Mouse (Mus musculus): ENCODE measurements around the gene Sgpp2.

Sgpp2 gene

DNA sequence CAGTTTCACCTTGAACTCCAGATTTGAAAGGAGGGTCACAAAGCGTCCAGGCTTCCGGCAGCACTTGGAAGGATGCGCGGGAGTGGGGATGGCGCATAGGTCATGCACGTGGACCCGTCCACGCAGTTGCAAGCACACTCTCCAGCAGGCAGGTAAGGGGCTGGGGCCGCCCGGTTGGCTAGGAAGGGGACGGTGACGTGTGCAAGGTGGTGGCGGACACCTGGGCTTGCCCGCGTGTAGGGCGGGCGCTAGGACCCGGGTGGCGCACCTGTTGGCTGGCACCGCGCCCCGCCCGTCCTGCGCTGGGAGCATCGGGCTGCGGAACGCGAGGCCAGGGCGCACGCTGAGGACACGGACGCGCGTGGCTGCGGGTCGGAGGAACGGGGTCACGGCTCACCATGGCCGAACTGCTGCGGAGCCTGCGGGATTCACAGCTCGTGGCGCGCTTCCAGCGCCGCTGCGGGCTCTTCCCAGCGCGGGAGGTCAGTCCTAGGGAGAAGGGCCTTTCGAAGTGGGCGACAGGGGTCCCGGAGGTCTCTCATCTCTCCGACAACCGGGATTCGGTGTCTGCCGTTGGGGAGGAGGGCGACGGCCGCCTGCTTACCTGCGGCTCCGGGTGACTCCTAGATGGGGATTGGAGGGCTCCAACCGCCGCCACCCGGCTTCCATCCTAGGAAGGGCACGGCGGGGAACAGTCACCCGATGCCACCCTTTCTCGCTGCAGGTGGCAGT is at the start of gene Sgpp2:
Gene Sgpp2 (plus strand): TSS at position 325 of the 732 bp plus-strand sequence.
- peak; percentile 46 for DNase-seq (ENCODE audit: extremely low spot score, low spot score)

DNA sequence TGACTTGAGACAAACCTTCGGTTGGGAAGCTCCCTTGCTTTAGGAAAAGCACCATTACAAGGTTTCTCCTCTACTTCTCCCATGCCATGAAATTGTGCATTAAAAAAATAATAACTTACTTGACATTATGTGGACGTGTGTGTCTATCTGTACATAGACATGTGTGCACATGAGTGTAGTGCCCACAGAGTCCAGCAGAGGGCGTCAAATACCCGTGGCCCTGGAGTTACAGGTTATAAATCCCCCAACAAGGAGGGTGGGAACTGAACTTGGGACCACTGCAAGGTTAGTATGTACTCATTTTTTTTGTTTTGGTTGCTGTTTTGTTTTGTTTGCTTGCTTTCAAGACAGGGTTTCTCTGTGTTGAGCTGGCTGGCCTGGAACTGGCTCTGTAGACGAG is 42.6 kb upstream of the Sgpp2 start:
- no peak for DNase-seq (ENCODE audit: extremely low spot score, low spot score)

DNA sequence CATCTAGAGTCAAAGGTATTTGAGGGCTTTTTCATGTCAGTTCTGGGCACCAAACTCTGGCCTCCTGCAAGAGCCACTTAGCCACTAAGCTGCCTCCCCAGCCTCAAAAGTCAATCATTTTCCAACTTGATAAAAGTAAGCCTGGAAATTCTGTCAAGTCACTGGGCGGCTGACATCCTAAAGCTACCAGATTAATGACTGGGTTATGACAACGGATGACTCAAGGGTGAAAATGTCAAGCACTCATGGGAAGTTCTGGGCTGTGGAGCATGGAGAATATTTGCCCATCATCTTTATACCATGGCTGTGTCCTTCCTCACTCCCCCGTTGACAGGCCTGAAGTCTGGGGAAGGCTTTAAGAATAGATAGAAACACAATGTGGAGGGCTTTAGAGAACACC is 37.2 kb upstream of the Sgpp2 start:
- DNase-seq (ENCODE audit: extremely low spot score, low spot score): no peak

DNA sequence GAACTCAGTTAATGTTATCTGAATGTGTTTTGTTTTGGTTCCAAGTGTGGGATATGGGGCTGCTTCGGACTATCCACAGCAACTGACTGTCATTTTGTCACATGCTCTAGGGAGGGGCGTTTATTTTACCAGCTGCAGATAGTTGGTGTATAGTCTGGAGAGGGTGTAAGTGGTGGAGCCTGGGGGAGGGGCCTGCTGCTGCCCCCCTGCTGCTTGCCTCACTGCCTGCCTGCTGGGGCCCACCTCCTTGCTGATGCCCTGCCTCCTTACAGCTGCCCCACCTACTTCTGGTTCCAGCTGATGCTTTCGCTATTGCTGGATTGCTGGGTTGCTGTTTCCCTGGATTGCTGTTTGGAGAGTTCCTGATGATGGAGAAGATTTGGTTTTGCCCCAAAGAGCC is 31.0 kb upstream of the Sgpp2 start:
- no peak for DNase-seq (ENCODE audit: extremely low spot score, low spot score)

DNA sequence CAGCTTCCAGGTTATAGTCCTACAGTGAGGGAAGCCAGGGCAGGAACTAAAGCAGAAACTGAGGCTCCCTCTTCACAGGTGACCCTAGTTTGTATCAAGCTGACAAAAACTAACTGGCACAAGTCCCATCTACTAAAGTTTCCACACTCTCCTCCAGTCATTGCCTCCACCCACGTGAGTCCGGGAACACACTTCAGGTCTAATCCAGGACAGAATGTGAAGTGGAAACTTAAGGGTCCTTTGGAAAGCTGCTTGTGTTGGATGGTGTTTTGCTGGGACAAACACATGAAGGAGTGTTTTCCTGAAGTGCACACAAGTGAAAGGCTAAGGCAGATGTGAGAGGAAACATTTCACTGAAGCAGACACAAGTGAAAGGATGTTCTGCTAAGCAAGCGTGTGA is 17.7 kb upstream of the Sgpp2 start:
- no peak for DNase-seq (ENCODE audit: extremely low spot score, low spot score)

DNA sequence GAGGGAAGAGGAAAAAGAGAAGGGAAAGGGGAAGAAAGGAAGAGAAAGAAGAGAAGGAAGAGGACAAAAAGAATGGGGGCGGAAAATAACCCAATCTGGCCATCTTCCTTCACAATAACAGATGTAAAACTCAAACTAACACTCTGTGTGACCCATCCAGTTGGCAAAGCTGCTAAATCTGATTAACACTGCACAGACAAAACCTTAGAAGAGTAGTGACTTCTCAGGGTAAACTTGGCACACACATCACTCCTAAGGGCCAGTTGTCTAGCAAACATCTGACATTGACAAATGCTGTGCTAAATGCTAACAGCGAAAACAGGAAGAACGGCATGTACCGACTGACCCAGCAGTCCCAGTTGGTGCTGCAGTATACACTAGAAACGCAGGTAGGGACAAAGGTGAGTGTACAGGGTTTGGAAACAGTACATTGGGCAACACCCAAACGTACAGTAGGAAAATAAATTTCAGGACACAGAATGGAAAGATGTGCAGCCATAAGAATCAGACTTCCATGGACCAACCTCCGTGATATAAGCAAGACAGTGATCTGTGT is 10.4 kb upstream of the Sgpp2 start:
- DNase-seq (ENCODE audit: extremely low spot score, low spot score): no peak

DNA sequence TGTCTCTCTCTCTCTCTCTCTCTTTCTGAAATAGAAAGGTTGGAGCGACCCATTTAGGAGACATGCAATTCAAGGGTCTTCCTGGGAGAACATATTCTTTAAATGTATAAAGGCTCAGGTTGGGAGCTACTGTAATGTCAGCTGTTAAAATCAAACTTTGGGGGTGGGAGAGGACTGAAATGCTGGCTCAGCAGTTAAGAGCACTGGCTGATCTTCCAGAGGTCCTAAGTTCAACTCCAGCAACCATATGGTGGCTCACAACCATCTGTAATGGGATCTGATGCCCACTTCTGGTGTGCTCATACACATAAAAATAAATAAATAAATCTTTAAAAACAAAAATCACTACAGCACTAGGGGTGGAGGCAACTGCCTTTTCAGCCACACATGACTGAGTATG is 1.5 kb upstream of the Sgpp2 start:
- no peak for DNase-seq (ENCODE audit: extremely low spot score, low spot score)

DNA sequence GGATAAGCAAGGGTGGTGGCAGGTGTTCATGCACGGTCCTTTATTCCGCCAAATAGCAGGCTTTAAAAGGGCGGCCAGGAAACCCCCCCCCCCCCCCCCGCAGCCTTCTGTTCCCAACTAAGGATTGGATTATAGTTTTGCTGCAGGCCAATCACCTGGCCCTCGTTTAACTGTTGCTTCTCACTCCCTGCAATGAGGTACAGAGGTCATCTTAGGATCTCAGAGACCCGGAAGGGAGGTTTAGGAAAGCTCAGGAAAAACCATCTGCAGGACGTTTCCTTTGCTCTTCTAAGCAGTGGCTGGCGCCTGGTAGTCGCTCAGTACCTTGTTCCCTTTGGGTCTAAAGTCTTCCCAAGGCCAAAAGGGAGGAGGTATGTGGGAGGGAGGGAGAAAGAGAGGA is 865 bp upstream of the Sgpp2 start:
- DNase-seq (ENCODE audit: extremely low spot score, low spot score): no peak

DNA sequence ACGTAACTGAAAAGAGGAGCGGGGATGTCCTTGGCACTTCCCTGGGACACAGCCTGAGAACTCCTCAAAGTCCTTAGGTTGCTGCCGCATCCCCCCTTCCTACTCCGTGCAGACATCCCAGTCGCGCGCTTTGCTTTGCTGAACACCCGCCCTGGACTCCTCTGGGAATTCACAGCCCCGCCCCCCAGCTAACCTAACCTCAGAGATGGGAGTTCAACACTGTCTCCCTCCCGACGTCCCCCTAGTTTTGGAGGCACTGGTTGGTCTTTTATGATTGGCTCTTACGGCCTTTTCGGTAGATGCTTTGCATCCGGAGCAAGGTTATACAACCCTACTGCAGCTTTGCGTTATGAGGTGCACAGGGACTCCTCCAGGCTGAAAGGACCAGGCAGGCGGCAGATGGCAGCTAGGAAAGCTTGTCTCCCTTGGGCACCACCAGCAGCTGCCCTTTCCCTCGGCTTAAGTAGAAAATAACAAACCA is 756 bp downstream of the Sgpp2 start:
- DNase-seq (ENCODE audit: extremely low spot score, low spot score): peak; percentile 60

DNA sequence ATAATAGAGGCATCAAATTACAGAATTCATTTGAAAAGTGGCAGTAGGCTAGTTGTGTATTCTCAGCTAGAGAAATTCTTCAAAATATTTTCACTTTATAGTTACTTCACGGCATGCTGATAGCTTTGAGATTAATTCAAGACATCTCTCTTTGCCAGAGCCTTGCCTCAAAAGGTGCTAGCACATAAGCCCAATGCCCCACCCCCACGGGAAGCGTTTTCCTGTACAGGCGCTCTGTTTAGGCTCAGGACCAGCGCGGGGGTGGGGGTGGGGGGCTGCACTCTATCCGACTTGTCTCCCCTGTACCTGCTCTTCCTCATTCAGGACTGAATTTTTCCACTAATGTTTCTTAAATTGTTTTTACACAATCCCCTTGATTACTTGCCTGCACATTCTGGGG is 1.3 kb downstream of the Sgpp2 start:
- peak; percentile 19 for DNase-seq (ENCODE audit: extremely low spot score, low spot score)

DNA sequence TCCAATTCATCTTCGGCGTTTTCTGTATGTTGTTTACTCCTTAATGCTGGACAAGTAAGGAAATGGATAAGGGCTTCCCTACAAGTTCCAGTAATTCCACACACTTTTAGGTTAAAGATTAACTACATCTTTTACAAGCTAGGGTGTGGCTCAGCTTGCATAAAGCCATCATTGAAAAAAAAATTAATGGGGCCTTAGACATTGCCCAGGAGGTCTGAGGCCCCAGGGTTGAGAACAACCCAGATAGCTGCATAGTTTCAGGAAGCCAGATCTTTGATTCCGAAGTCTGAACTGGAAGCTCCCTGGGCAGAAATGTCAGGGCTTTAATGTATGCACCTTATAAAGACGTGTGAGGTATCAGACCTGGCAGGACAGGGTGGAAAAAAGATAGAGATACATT is 2.8 kb downstream of the Sgpp2 start:
- no peak for DNase-seq (ENCODE audit: extremely low spot score, low spot score)

DNA sequence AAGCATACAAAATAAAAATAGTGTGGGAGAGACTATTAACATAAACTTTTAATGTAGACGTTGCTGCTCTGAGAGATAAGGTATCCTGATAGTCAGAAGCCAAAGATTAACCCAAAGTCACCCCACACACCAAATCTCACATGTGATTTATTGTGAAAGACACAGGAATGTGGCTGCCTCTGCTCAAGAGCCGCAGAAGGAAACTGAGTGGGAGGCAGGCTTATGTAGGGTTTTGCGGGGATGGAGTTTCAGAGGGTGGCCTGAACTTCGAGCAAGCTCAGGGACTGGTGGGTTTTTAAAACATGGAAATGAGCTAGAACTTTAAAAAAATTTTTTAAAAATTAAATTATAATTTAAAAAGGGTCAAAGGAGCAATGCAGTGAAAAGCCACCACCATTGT is 3.8 kb downstream of the Sgpp2 start:
- DNase-seq (ENCODE audit: extremely low spot score, low spot score): no peak

DNA sequence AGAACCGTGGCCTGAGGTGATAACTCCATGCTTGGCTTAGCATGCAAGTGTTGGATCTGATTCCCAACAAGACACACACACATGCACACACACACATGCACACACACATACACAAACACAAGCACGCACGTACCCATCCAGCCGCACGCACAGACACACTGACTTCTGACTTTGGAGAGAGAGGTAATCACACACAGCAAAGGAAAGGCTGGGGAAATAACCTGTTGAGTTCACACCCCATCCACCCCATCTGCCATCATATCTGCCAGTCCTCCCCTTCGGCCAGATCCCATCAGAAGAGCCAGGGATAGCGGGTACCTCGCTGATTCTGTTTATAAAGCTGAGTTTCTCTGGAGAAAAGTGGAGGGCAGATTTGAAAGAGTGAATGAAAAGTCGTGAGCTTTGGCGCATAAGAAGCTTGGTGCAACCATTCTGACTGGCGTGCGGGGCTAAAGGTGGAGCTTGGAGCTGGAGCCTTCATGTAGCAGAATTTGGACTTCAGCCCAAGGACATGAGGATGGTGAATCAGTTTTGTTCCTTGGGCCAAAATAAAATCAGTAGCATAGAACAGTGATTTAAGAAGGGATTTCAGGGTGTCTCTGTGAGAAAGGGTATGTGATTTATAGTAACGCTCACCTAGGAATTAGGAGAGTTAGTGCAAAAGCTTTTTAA is 8.1 kb downstream of the Sgpp2 start:
- no peak for DNase-seq (ENCODE audit: extremely low spot score, low spot score)

DNA sequence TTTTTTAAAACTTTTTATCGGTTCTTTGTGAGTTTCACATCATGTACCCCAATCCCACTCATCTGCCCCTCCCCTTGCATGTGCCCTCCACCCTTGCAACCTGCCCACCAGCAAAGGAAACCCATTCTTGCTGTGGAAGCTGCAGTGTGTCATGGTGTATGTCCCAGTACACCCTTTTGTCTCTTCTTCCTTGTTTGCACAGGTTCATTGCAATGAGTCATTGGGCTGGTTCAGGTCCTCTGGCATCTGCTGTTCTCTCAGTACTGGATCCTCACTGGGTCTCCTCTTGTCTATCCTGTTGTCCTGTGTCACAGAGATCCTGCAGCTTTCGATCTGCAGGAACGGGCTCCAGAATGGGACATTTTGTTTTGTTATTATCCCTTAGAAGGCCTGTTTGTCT is 10.1 kb downstream of the Sgpp2 start:
- DNase-seq (ENCODE audit: extremely low spot score, low spot score): no peak

DNA sequence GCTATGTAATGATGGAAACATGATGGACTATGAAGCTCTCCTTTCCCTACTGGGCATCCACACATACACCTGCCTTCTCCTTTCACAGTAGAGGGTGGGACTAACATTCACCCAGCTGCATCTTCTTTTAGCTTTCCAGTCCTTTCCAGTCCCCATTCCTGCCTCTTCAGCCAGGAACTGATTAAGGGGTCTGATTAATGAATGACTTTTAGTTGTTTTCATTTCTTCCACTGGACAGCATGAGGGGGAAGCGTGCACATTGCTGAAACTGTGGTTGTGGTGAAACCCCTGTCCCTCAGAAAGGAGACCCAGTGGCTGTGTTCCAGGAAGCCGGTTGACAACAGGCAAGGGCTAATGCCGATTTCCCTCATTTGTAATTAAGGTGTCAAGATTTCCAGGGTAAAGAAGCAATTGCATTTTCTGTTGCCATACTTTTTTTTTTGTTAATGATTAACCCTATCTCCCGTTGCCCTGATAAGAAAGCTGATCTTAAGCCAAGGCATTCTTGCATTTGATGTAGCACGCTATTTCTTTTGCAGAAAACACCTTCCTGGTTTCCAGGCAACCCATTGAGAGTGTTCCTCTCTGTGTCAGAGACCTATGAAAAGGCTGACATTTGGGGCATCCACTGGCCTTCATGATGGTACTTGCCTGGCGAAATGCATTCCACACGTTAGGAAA is 12.1 kb downstream of the Sgpp2 start:
- DNase-seq (ENCODE audit: extremely low spot score, low spot score): no peak

DNA sequence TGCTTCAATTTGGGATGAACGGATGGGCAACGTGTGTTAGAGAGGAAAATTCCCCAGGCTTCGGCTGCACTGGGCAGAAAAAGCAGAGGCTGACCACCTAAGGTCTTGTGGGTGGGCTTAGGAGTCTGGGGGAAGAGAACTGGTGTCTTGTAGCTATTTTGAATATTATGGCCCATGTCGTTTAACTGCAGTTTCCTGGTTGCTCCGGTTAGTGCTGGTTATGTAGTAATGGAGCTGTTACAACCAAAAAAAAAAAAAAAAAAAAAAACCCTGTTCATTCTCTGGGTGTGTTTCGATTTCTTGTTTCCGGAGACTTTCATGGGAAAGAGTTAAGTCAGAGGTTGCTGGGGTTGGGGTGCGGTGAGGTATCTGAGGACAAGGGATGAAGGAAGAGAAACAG is 12.7 kb downstream of the Sgpp2 start:
- DNase-seq (ENCODE audit: extremely low spot score, low spot score): no peak

DNA sequence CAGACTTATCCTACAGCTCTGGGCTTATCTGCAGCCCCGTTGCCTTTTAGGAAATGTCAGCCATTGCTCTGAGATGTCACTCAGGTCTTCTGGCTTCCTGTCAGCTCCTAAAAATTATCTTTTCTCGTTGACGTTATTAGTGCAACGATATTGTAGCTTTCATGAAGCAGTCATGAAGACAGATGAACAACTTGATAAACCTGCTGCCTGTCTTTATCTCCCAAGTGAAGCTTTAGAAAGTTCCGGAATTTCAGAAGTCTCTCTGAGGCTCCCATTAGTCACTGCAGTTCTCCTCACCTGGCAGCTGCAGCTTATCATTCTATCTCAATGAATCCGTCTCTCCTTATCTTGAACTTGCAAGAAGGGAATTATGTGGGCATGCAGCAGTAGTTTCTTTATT is 13.9 kb downstream of the Sgpp2 start:
- no peak for DNase-seq (ENCODE audit: extremely low spot score, low spot score)

DNA sequence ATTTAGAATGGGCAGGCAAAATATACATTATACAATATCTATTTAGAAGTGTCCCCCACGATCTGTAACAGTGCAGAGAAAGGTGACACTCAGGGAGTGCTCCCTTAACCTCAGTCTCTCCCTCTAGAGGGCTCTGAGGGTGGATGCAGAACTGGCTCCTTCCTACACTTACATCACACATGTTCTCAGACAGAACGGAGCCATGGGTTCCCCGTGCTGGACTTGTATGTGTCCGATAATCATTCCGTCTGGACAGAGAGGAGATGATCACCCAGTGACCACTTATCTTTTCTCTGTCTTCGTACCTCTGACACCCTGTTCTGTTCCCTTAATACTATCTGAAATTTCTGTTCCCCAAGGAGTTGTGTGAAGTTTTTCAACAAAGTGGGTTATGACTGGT is 15.7 kb downstream of the Sgpp2 start:
- no peak for DNase-seq (ENCODE audit: extremely low spot score, low spot score)

DNA sequence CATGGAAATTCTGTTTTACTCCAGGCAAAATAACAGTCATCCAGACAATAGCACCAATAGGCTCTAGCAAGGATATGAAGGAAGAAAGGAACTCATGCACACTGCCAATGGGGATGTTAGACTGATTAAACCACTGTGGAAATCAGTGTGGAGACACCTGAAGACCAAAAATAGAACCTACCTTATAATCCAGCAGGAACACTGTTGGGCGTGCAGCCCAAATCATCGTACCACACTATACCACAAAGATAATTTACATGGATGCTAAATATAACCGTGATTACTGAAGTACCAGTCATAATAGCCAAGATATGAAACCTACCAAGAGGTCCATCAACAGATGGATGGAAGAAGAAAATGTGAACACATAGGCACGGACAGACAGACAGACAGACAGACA is 18.5 kb downstream of the Sgpp2 start:
- DNase-seq (ENCODE audit: extremely low spot score, low spot score): no peak

DNA sequence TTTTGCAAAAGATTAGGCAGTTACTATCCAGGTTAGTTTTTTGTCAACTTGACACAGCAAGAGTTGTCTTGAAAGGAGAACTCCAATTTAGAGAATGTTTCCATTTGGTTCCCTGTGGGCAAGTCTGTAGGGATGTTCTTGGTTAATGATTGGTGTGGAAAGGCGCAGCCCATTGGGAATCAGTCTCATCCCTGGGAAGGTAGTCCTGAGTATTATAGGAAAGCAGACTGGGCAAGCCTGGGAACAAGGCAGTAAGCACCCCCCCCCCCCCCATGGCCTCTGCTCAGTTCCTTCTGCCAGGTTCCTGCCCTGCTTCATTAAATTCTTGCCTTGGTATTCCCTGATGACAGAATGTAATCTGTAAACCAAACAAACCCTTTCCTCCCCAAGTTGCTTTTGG is 19.7 kb downstream of the Sgpp2 start:
- no peak for DNase-seq (ENCODE audit: extremely low spot score, low spot score)

DNA sequence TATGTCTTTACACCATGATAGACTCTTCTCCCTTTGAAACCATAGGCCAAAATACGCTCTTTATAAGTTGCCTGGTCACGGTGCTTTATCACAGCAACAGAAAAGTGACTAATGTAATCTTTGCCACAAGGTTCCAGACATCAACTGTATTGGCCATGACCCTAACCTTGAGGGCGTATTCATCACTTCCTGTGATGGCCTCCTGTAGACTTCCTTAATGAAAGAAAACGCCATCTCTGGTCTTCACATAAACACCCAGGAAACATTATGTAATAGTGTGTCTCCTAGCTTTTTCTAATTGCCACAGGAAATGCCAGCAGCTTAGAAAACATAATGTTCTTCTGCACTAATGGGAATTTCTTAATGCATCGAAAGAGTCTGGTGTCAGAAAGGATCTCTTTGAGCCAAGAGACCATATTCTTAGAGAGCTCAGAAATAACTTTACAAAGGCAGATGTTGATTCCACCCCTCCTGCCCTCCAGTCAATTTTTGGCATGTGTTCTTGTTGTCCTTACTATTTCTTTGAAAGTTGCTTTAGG is 20.5 kb downstream of the Sgpp2 start:
- no peak for DNase-seq (ENCODE audit: extremely low spot score, low spot score)

DNA sequence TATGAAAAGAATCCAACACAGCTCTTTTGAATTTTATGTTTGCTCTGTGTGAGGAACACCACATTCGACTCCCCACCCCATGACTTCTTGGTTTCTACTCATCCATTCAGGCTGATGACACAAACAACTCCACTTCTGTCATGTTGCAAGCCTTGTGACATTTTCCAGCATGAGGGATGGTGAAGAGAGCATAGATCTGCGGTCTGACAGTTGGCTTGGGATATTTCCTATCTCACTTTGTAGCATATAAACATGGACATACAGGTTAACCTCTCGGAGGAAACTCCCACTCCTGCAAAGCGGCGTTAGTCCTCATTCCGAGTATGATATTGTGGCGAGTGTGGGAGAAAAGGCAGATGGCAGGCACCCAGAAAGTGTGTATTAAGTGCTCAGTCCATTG is 27.6 kb downstream of the Sgpp2 start:
- no peak for DNase-seq (ENCODE audit: extremely low spot score, low spot score)

Data from neural tube, embryonic 10.5 days (tissue).